Mouse (Mus musculus): ENCODE data around the gene Tnrc18. TPM values are rescaled to one million over a fixed set of nuclear protein-coding genes. Genes with fewer than 3 reads are reported as not detected.

Gene Tnrc18
- total RNA-seq, 2 experiments from 2014 or later: 82.2 TPM

- no peak for DNase-seq (ENCODE audit: low spot score in 2 of 2)
These were observed 4.9 kb downstream of the Tnrc18 start for GRCm38 (mm10) chr5:142812621-142812975.

- DNase-seq (ENCODE audit: low spot score in 2 of 2): no peak
These were observed 5.5 kb downstream of the Tnrc18 start for GRCm38 (mm10) chr5:142811870-142812443.

GRCm38 (mm10) chr5:142810710-142811599 is 6.5 kb downstream of the Tnrc18 start:
- DNase-seq (ENCODE audit: low spot score in 2 of 2): no peak

GRCm38 (mm10) chr5:142807661-142808060 is 9.8 kb downstream of the Tnrc18 start:
- no peak for DNase-seq (ENCODE audit: low spot score in 2 of 2)

- DNase-seq (ENCODE audit: low spot score in 2 of 2): no peak
These were observed 13.7 kb downstream of the Tnrc18 start for GRCm38 (mm10) chr5:142803746-142804145.

GRCm38 (mm10) chr5:142802884-142803283 is 14.6 kb downstream of the Tnrc18 start:
- DNase-seq (ENCODE audit: low spot score in 2 of 2): no peak

GRCm38 (mm10) chr5:142801977-142802376 is 15.5 kb downstream of the Tnrc18 start:
- DNase-seq (ENCODE audit: low spot score in 2 of 2): no peak

GRCm38 (mm10) chr5:142800656-142801055 is 16.8 kb downstream of the Tnrc18 start:
- DNase-seq (ENCODE audit: low spot score in 2 of 2): no peak

- DNase-seq (ENCODE audit: low spot score in 2 of 2): no peak
These were observed 17.3 kb downstream of the Tnrc18 start for GRCm38 (mm10) chr5:142800198-142800597.

- DNase-seq (ENCODE audit: low spot score in 2 of 2): no peak
These were observed 18.2 kb downstream of the Tnrc18 start for GRCm38 (mm10) chr5:142799259-142799658.

GRCm38 (mm10) chr5:142798190-142798589 is 19.3 kb downstream of the Tnrc18 start:
- no peak for DNase-seq (ENCODE audit: low spot score in 2 of 2)

- DNase-seq (ENCODE audit: low spot score in 2 of 2): no peak
These were observed 19.8 kb downstream of the Tnrc18 start for GRCm38 (mm10) chr5:142797620-142798019.

- DNase-seq (ENCODE audit: low spot score in 2 of 2): no peak
These were observed 20.5 kb downstream of the Tnrc18 start for GRCm38 (mm10) chr5:142796921-142797320.

- peak in 1 of 2 experiments; percentile 33 for DNase-seq (ENCODE audit: low spot score in 2 of 2)
These were observed 22.9 kb downstream of the Tnrc18 start for GRCm38 (mm10) chr5:142794582-142794981.

GRCm38 (mm10) chr5:142794161-142794560 is 23.3 kb downstream of the Tnrc18 start:
- DNase-seq (ENCODE audit: low spot score in 2 of 2): no peak

- no peak for DNase-seq (ENCODE audit: low spot score in 2 of 2)
These were observed 24.9 kb downstream of the Tnrc18 start for GRCm38 (mm10) chr5:142792594-142792993.

GRCm38 (mm10) chr5:142788279-142788678 is 29.2 kb downstream of the Tnrc18 start:
- DNase-seq (ENCODE audit: low spot score in 2 of 2): no peak

- no peak for DNase-seq (ENCODE audit: low spot score in 2 of 2)
These were observed 30.1 kb downstream of the Tnrc18 start for GRCm38 (mm10) chr5:142787304-142787905.

- no peak for DNase-seq (ENCODE audit: low spot score in 2 of 2)
These were observed 30.8 kb downstream of the Tnrc18 start for GRCm38 (mm10) chr5:142786709-142787108.

- no peak for DNase-seq (ENCODE audit: low spot score in 2 of 2)
These were observed 31.2 kb downstream of the Tnrc18 start for GRCm38 (mm10) chr5:142786215-142786614.

- DNase-seq (ENCODE audit: low spot score in 2 of 2): no peak
These were observed 34.3 kb downstream of the Tnrc18 start for GRCm38 (mm10) chr5:142783142-142783540.

GRCm38 (mm10) chr5:142782459-142783141 is 34.9 kb downstream of the Tnrc18 start:
- no peak for DNase-seq (ENCODE audit: low spot score in 2 of 2)
